Mouse (Mus musculus): ENCODE data around the gene Gm8267.
"Not testable (repeated sequence)": the region's sequence is repeated elsewhere in the genome, so short reads cannot be mapped to it uniquely, and the experiment has no call there.

GRCm38 (mm10) chr14:44789537-44790382 is 39.6 kb upstream of the Gm8267 start:
- not testable (repeated sequence) for TF ChIP-seq POLR2A (IDR thresholded peaks at IDR 0.05; ENCODE audit: extremely low read depth, insufficient read depth, low read length); CTCF (IDR thresholded peaks at IDR 0.05; ENCODE audit: low read depth, low read length)

Measured in liver, adult 2 months (tissue).